Mouse (Mus musculus): ENCODE data around the gene Klri2.
"Not testable (repeated sequence)": the region's sequence is repeated elsewhere in the genome, so short reads cannot be mapped to it uniquely, and the experiment has no call there.

Gene Klri2

GRCm38 (mm10) chr6:129740069-129740721 is at the start of gene Klri2:
Gene Klri2, minus strand, starts transcription at chr6:129740484.
- DNase-seq: no peak

- not testable (repeated sequence) for DNase-seq
These were observed 43.9 kb upstream of the Klri2 start, which contains the start of gene Gm156 for GRCm38 (mm10) chr6:129784170-129784569. Gene Gm156, minus strand, starts transcription at chr6:129784270.

GRCm38 (mm10) chr6:129747654-129748032 is 7.4 kb upstream of the Klri2 start:
- DNase-seq: no peak

GRCm38 (mm10) chr6:129747016-129747653 is 6.9 kb upstream of the Klri2 start:
- no peak for DNase-seq

- DNase-seq: no peak
These were observed 5.9 kb upstream of the Klri2 start for GRCm38 (mm10) chr6:129746151-129746550.

GRCm38 (mm10) chr6:129736414-129736813 is 3.9 kb downstream of the Klri2 start:
- DNase-seq: no peak

GRCm38 (mm10) chr6:129727237-129727636 is 13.0 kb downstream of the Klri2 start:
- no peak for DNase-seq

- DNase-seq: no peak
These were observed 18.9 kb downstream of the Klri2 start for GRCm38 (mm10) chr6:129721390-129721789.

GRCm38 (mm10) chr6:129720487-129720886 is 19.8 kb downstream of the Klri2 start:
- DNase-seq: no peak

GRCm38 (mm10) chr6:129717032-129717431 is 23.3 kb downstream of the Klri2 start, which contains the start of gene Klri1:
Gene Klri1, minus strand, starts transcription at chr6:129717132.
- no peak for DNase-seq

GRCm38 (mm10) chr6:129713566-129713965 is 26.7 kb downstream of the Klri2 start:
- no peak for DNase-seq

- not testable (repeated sequence) for DNase-seq
These were observed 48.8 kb downstream of the Klri2 start for GRCm38 (mm10) chr6:129691436-129691835.

- no peak for DNase-seq
These were observed 59.9 kb downstream of the Klri2 start for GRCm38 (mm10) chr6:129680379-129680778.

Data from liver (tissue).